Mouse (Mus musculus): ENCODE results near the gene Khsrp. TPM values are rescaled to one million over a fixed set of nuclear protein-coding genes. Genes with fewer than 3 reads are reported as not detected.
"Not testable (repeated sequence)": the region's sequence is repeated elsewhere in the genome, so short reads cannot be mapped to it uniquely, and the experiment has no call there.

The Khsrp gene
- polyA plus RNA-seq, 1 experiment: 42.5 TPM

GRCm38 (mm10) chr17:57056246-57056645, 24.9 kb upstream of the Khsrp start:
- Histone ChIP-seq H3K36me3 (ENCODE audit: control insufficient read depth, insufficient read depth) (no peaks in the 10 kb centered on the region), H3K79me2 (ENCODE audit: control insufficient read depth, insufficient read depth) (no peaks in the 10 kb centered on the region), H3K4me3 (no peak overlapping the region), H3ac (ENCODE audit: control insufficient read depth, insufficient read length) (no peak overlapping the region), H3K27me3 (ENCODE audit: control insufficient read depth, insufficient read depth, insufficient read length) (peaks cover 15% of the 10 kb centered on the region), H3K4me2 (ENCODE audit: low read depth) (no peak overlapping the region)
- TF ChIP-seq E2F4 (IDR thresholded peaks at IDR 0.05; ENCODE audit: insufficient read depth) (no peak), POLR2AphosphoS2 (IDR thresholded peaks at IDR 0.05; ENCODE audit: insufficient read length, low read depth) (no peak)

DNA sequence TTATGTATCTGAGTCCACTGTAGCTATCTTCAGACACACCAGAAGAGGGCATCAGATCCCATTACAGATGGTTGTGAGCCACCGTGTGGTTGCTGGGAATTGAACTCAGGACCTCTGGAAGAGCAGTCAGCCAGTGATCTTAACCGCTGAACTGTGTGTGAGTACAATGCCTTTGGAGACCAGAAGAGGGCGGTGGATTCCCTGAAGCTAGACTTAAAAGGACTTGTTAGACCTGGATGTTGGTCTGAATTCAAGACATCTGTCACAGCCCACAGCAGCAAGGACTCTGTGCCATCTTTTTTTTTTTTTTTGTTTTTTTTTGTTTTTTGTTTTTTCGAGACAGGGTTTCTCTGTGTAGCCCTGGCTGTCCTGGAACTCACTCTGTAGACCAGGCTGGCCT, 20.4 kb upstream of the Khsrp start:
- H3K4me2 ChIP-seq (ENCODE audit: low read depth); H3ac ChIP-seq (ENCODE audit: control insufficient read depth, insufficient read length); H3K36me3 ChIP-seq (ENCODE audit: control insufficient read depth, insufficient read depth); H3K79me2 ChIP-seq (ENCODE audit: control insufficient read depth, insufficient read depth); H3K4me3 ChIP-seq; H3K27me3 ChIP-seq (ENCODE audit: control insufficient read depth, insufficient read depth, insufficient read length): not testable (repeated sequence)

- no peak for TF ChIP-seq E2F4 (IDR thresholded peaks at IDR 0.05; ENCODE audit: insufficient read depth)
- no peaks in the 10 kb centered on the region for H3K36me3 ChIP-seq (ENCODE audit: control insufficient read depth, insufficient read depth)
- H3K27me3 ChIP-seq (ENCODE audit: control insufficient read depth, insufficient read depth, insufficient read length): peaks cover 22% of the 10 kb centered on the region
- no peak overlapping the region for H3K4me3 ChIP-seq
- H3K4me2 ChIP-seq (ENCODE audit: low read depth): no peak overlapping the region
- no peaks in the 10 kb centered on the region for H3K79me2 ChIP-seq (ENCODE audit: control insufficient read depth, insufficient read depth)
- no peak overlapping the region for H3ac ChIP-seq (ENCODE audit: control insufficient read depth, insufficient read length)
Observed at GRCm38 (mm10) chr17:57048816-57049215, 17.5 kb upstream of the Khsrp start.

GRCm38 (mm10) chr17:57047406-57047805, 16.1 kb upstream of the Khsrp start:
- Histone ChIP-seq H3ac (ENCODE audit: control insufficient read depth, insufficient read length) (no peak overlapping the region), H3K27me3 (ENCODE audit: control insufficient read depth, insufficient read depth, insufficient read length) (peaks cover 22% of the 10 kb centered on the region), H3K79me2 (ENCODE audit: control insufficient read depth, insufficient read depth) (no peaks in the 10 kb centered on the region), H3K4me2 (ENCODE audit: low read depth) (no peak overlapping the region), H3K4me3 (no peak overlapping the region), H3K36me3 (ENCODE audit: control insufficient read depth, insufficient read depth) (no peaks in the 10 kb centered on the region)
- TF ChIP-seq SRF (IDR thresholded peaks at IDR 0.05; ENCODE audit: control insufficient read depth, insufficient read length, low read depth): no peak
- no peak for TF ChIP-seq MYOD1 (IDR thresholded peaks at IDR 0.05; ENCODE audit: control insufficient read depth in 1 of 3, insufficient read length in 2 of 3, low read depth in 2 of 3)
- TF ChIP-seq TCF12 (IDR thresholded peaks at IDR 0.05; ENCODE audit: insufficient read depth, poor library complexity, severe bottlenecking): no peak
- no peak for TF ChIP-seq TCF3 (IDR thresholded peaks at IDR 0.05; ENCODE audit: insufficient read length, low read depth)
- TF ChIP-seq CEBPB (IDR thresholded peaks at IDR 0.05; ENCODE audit: insufficient read depth, poor library complexity, severe bottlenecking): no peak
- TF ChIP-seq POLR2AphosphoS2 (IDR thresholded peaks at IDR 0.05; ENCODE audit: insufficient read length, low read depth): no peak
- TF ChIP-seq REST (IDR thresholded peaks at IDR 0.05; ENCODE audit: insufficient read depth, insufficient read length): no peak
- TF ChIP-seq MAX (IDR thresholded peaks at IDR 0.05; ENCODE audit: low read depth): no peak
- TF ChIP-seq E2F4 (IDR thresholded peaks at IDR 0.05; ENCODE audit: insufficient read depth): no peak
- no peak for TF ChIP-seq MYOG (IDR thresholded peaks at IDR 0.05; ENCODE audit: control insufficient read depth in 1 of 3, insufficient read depth in 1 of 3, insufficient read length in 2 of 3, low read depth in 2 of 3)
- TF ChIP-seq USF1 (IDR thresholded peaks at IDR 0.05; ENCODE audit: low read depth): no peak
- TF ChIP-seq POLR2A (IDR thresholded peaks at IDR 0.05; ENCODE audit: insufficient read length, low read depth): no peak

DNA sequence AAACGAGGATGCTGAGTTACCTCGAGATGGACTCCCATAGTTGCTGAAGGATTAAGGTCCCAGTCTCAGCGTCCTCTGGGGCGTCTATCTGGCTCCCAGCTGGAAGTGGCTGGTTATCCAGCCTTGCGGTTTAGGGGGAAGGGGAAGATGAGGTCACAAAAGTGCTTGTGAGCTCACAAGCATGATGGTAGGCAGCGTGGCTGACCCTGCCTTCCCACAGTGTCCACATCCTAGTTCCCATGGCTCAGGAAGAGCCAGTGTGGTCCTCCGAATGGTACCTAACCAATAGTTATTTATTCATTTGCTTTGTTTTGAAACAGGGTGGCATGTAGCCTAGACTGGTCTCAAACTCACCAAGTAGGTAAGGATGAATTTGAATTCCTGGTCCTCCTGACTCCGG, 10.2 kb upstream of the Khsrp start, which contains the start of gene Slc25a41:
Gene Slc25a41 (minus strand): TSS at position 101 of the 400 bp plus-strand sequence.
- Histone ChIP-seq H3K79me2 (ENCODE audit: control insufficient read depth, insufficient read depth) (no peaks in the 10 kb centered on the region), H3K4me2 (ENCODE audit: low read depth) (no peak within 1 kb of the TSS), H3K36me3 (ENCODE audit: control insufficient read depth, insufficient read depth) (no peaks in the 10 kb centered on the region), H3ac (ENCODE audit: control insufficient read depth, insufficient read length) (no peak within 1 kb of the TSS), H3K27me3 (ENCODE audit: control insufficient read depth, insufficient read depth, insufficient read length) (peaks cover 38% of the 10 kb centered on the region), H3K4me3 (no peak within 1 kb of the TSS)
- no peak for TF ChIP-seq MAX (IDR thresholded peaks at IDR 0.05; ENCODE audit: low read depth)
- no peak for TF ChIP-seq TCF12 (IDR thresholded peaks at IDR 0.05; ENCODE audit: insufficient read depth, poor library complexity, severe bottlenecking)

DNA sequence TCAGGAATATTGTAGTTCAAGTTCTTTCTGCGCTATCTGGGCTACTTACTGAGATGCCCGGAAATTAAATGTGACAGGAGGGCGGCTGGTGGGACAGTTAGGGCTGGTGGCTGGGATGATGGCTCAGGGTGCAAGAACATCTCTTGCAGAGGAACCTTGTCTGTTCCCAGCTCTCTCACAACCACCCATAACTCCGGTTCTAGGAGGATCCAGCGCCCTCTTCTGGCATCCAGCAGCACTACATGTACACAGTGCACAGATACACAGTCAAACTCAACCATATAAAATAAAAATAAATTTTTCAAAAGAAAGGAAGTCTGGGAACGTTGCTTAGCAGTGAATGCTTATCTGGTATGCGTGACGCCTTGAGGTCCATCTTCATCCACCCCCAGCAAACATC, 7.7 kb upstream of the Khsrp start:
- no peak overlapping the region for H3K4me3 ChIP-seq

More for the DNA sequence above, 7.7 kb upstream of the Khsrp start:
- Histone ChIP-seq H3K79me2 (ENCODE audit: control insufficient read depth, insufficient read depth) (no peaks in the 10 kb centered on the region), H3K4me2 (ENCODE audit: low read depth) (no peak overlapping the region), H3K36me3 (ENCODE audit: control insufficient read depth, insufficient read depth) (no peaks in the 10 kb centered on the region), H3K27me3 (ENCODE audit: control insufficient read depth, insufficient read depth, insufficient read length) (peaks cover 22% of the 10 kb centered on the region), H3ac (ENCODE audit: control insufficient read depth, insufficient read length) (no peak overlapping the region)
- TF ChIP-seq SRF (IDR thresholded peaks at IDR 0.05; ENCODE audit: control insufficient read depth, insufficient read length, low read depth): no peak
- TF ChIP-seq REST (IDR thresholded peaks at IDR 0.05; ENCODE audit: insufficient read depth, insufficient read length): no peak
- TF ChIP-seq USF1 (IDR thresholded peaks at IDR 0.05; ENCODE audit: low read depth): no peak
- TF ChIP-seq POLR2AphosphoS2 (IDR thresholded peaks at IDR 0.05; ENCODE audit: insufficient read length, low read depth): no peak
- TF ChIP-seq TCF12 (IDR thresholded peaks at IDR 0.05; ENCODE audit: insufficient read depth, poor library complexity, severe bottlenecking): no peak
- no peak for TF ChIP-seq CEBPB (IDR thresholded peaks at IDR 0.05; ENCODE audit: insufficient read depth, poor library complexity, severe bottlenecking)
- TF ChIP-seq MYOG (IDR thresholded peaks at IDR 0.05; ENCODE audit: control insufficient read depth in 1 of 3, insufficient read depth in 1 of 3, insufficient read length in 2 of 3, low read depth in 2 of 3): no peak
- no peak for TF ChIP-seq POLR2A (IDR thresholded peaks at IDR 0.05; ENCODE audit: insufficient read length, low read depth)
- TF ChIP-seq E2F4 (IDR thresholded peaks at IDR 0.05; ENCODE audit: insufficient read depth): no peak
- TF ChIP-seq MAX (IDR thresholded peaks at IDR 0.05; ENCODE audit: low read depth): no peak
- TF ChIP-seq MYOD1 (IDR thresholded peaks at IDR 0.05; ENCODE audit: control insufficient read depth in 1 of 3, insufficient read length in 2 of 3, low read depth in 2 of 3): no peak
- no peak for TF ChIP-seq TCF3 (IDR thresholded peaks at IDR 0.05; ENCODE audit: insufficient read length, low read depth)
